Mouse (Mus musculus): ENCODE results near the gene Actbl2. TPM values are rescaled to one million over a fixed set of nuclear protein-coding genes. Genes with fewer than 3 reads are reported as not detected.

Gene Actbl2
- polyA plus RNA-seq, 1 experiment from 2014 or later: not detected

Other genes starting within 250 kb of the Actbl2 start
- gene Gpbp1, start 235.1 kb downstream of the Actbl2 start, polyA plus RNA-seq (2016; fragmentation: Nextera tagmentation; extraction: Ambion mirVana): 123 and 134 TPM in 2 replicates